Mouse (Mus musculus) kidney, embryonic 16.5 days (tissue): ENCODE data around the gene Padi2. TPM values are rescaled to one million over a fixed set of nuclear protein-coding genes. Genes with fewer than 3 reads are reported as not detected.

Experiments
- ATAC-seq: fragments of 200-750 bp; cut with Nextera tagmentation; 2 replicates; pipeline ENCODE4 v1.8.0; 2017; ENCODE audit warnings: moderate TSS enrichment; ENCODE audit not compliant: low FRiP score, low TSS enrichment
- H3K27ac ChIP-seq: fragments of 300-500 bp; sonication (generic); 2 replicates; pipeline ENCODE4 v1.5.1; 2014; ENCODE audit warnings: low read length
- H3K27me3 ChIP-seq: fragments of 300-500 bp; sonication (generic); 2 replicates; pipeline ENCODE4 v1.6.1; 2014; ENCODE audit warnings: low read length, control low read depth, mixed read lengths; ENCODE audit not compliant: insufficient read depth
- H3K36me3 ChIP-seq: fragments of 300-500 bp; sonication (generic); 2 replicates; pipeline ENCODE4 v1.6.1; 2014; ENCODE audit warnings: low read length, control low read depth, mixed read lengths; ENCODE audit not compliant: insufficient read depth
- H3K4me1 ChIP-seq: fragments of 300-500 bp; sonication (generic); 2 replicates; pipeline ENCODE4 v1.6.1; 2014; ENCODE audit warnings: low read length, control low read depth, mixed read lengths; ENCODE audit not compliant: insufficient read depth
- H3K4me2 ChIP-seq: fragments of 300-500 bp; sonication (generic); replicated peaks from 2 replicates; pipeline ENCODE4 v1.6.1; 2014; ENCODE audit warnings: low read depth, low read length
- H3K4me3 ChIP-seq: fragments of 300-500 bp; sonication (generic); 2 replicates; pipeline ENCODE4 v1.5.1; 2014; ENCODE audit warnings: mild to moderate bottlenecking, low read length
- H3K9ac ChIP-seq: fragments of 300-500 bp; sonication (generic); replicated peaks from 2 replicates; pipeline ENCODE4 v1.6.1; 2014; ENCODE audit warnings: low read length
- H3K9me3 ChIP-seq: fragments of 300-500 bp; sonication (generic); 2 replicates; pipeline ENCODE4 v1.6.1; 2016; ENCODE audit warnings: low read length, control low read depth
- WGBS: fragments of 180-500 bp; shearing (Covaris S2); extraction: QIAGEN DNeasy Blood & Tissue Kit; methylation state at CpG from one replicate; pipeline ENCODE4 v1.1.7; 2014; 5-methylcytosine and 5-hydroxymethylcytosine counted together
- polyA plus RNA-seq: library from polyadenylated mRNA; unstranded; fragments of >200 nt; fragmentation: Nextera tagmentation; extraction: Ambion mirVana; gene quantifications from 2 replicates; pipeline ENCODE4 v1.2.1, GENCODE M21; 2015

Gene Padi2
- polyA plus RNA-seq, 1 experiment from 2014 or later, result 18.1 TPM

DNA sequence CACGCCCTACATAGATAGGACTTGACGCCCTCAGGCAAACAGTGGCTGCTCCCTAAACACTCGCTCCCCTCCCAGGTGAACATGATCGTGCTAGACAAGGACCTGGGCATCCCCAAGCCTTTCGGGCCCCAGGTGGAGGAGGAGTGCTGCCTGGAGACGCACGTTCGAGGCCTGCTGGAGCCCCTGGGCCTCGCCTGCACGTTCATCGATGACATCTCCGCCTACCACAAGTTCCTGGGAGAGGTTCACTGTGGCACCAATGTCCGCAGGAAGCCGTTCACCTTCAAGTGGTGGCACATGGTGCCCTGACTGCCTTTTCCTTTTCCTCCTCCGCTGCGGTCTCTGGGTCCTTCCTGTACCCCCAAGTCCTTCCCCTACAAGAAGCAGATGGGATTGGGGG is 43.5 kb downstream of the Padi2 start:
- H3K4me2 ChIP-seq, result no peak overlapping the region
- no peaks in the 10 kb centered on the region for H3K27me3 ChIP-seq
- H3K36me3 ChIP-seq, result no peaks in the 10 kb centered on the region
- H3K4me3 ChIP-seq, result no peak overlapping the region
- WGBS, result 89% methylated on average over 16 of the region's 16 CpGs
- ATAC-seq, result no peak
- H3K9me3 ChIP-seq, result no peaks in the 10 kb centered on the region
- H3K4me1 ChIP-seq, result peaks cover 12% of the 10 kb centered on the region
- no peak overlapping the region for H3K27ac ChIP-seq
- H3K9ac ChIP-seq, result no peak overlapping the region

DNA sequence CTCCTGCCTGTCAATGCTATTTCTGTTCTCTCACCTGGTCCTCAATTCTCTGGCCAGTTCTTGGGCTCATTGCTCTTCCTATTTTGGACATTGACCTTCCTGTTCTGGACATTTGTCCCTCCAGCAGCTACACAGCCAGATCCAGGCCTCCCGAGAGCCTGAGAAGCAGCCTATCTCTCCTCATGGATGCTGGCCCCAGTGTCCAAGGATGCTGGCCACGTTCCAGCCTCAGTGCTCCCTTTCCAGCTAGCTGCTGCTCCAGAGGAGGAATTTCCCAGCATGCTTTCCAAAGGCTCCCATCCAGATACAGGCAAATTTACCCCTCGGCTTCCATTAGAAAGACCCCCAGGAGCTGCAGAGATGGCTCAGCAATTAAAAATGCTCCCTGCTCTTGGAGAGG is 44.4 kb downstream of the Padi2 start:
- Histone ChIP-seq H3K9ac (no peak overlapping the region), H3K4me3 (no peak overlapping the region), H3K27ac (no peak overlapping the region), H3K27me3 (no peaks in the 10 kb centered on the region), H3K4me1 (peaks cover 12% of the 10 kb centered on the region), H3K4me2 (no peak overlapping the region), H3K36me3 (no peaks in the 10 kb centered on the region), H3K9me3 (no peaks in the 10 kb centered on the region)
- 67% methylated on average over 3 of the region's 3 CpGs for WGBS
- no peak for ATAC-seq

DNA sequence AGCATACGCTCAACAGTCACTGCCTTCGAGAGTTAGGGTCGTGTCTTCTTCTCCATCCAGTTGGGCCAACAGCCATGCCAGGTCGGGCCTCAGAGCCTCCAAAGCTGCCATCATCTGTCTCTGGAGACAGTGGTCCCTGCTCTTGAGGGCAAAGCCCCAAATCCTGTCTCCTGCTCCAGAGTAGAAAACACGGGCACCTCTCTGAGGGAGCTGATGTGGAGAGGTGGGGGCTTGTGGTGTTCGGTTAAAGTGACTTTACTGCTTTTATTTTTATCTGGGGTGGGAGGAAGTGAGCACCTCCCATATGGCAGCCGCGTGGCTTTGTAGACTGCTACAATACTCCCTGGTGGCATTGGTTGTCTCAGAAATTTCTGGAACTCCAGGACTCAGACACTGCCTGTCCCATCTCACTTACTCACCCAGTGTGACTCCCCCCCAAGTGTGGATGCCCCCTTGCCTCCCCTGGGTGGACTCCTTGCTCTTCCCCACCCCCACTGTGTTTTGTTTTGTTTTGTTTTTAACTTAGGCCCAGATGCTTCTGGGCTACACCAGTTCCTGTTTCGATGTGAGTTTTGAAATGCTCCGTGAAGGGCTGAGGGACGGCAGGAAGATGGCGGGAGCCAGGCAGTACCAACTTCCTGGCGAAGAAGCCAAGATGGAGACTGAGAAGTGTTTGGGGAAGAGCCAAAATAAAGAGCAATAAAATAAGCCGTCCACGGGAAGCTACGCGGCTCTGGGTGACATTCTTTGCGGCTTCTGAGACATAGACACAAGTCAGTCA is 45.9 kb downstream of the Padi2 start:
- Histone ChIP-seq H3K27me3 (no peaks in the 10 kb centered on the region), H3K36me3 (no peaks in the 10 kb centered on the region), H3K27ac (no peak overlapping the region), H3K9ac (no peak overlapping the region), H3K4me2 (no peak overlapping the region), H3K4me1 (peaks cover 5% of the 10 kb centered on the region), H3K9me3 (no peaks in the 10 kb centered on the region), H3K4me3 (no peak overlapping the region)
- ATAC-seq, result no peak
- WGBS, result 81% methylated on average over 18 of the region's 18 CpGs

DNA sequence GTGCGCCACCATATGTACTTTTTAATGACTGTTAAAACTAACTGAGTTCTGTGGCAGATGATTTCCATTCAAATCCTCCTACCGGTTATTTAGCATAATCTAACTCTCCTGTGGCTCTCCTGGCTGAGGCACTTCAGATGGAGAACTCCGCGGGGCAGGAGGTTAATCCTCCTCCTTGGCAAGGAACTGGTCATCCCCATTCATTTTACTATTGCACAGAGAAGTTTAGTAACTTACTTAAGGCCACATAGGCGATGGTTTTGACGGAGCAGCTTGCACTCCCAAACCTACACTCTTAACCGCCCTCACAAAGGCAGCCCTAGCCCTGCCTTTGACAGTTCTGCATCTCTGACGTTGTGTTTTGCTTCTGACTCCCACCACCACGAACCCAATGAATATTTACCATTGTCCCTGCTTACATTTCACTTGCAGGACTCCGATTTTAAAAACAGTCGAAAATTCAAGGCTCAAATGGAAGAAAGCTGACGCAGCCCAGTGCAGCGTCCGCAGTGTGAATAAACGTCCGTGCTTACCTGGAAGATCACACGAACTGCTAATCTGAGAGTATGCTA is 51.1 kb downstream of the Padi2 start:
- Histone ChIP-seq H3K9ac (peak overlapping the region; percentile 66), H3K4me2 (peak overlapping the region; percentile 70), H3K4me3 (peak overlapping the region; percentile 47), H3K36me3 (no peaks in the 10 kb centered on the region), H3K4me1 (peaks cover 20% of the 10 kb centered on the region), H3K27ac (no peak overlapping the region), H3K27me3 (no peaks in the 10 kb centered on the region), H3K9me3 (no peaks in the 10 kb centered on the region)
- 13% methylated on average over 17 of the region's 17 CpGs for WGBS
- ATAC-seq, result no peak

DNA sequence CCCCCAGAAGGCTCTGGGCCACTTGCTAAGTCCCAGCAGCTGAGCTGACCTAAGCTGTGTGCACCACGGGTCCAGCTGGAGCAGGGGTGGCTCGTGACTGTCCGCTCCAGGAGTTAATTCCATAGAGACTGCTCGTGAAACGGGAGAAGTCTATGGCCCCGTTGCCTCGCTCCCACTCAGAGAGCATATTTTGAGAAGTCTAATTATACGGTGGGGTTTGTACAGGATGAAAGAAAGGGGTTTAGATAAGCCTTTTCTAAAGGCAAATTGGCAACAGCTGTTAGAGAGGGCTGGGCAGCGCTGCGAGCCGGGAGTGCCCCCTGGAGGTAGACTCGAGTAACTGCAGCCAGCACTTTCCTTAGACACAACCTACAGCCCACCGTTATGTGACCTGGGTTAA is 51.6 kb downstream of the Padi2 start:
- Histone ChIP-seq H3K36me3 (no peaks in the 10 kb centered on the region), H3K27ac (no peak overlapping the region), H3K4me3 (peak overlapping the region; percentile 47), H3K27me3 (no peaks in the 10 kb centered on the region), H3K4me2 (peak overlapping the region; percentile 70), H3K9ac (peak overlapping the region; percentile 66), H3K9me3 (no peaks in the 10 kb centered on the region), H3K4me1 (peaks cover 25% of the 10 kb centered on the region)
- WGBS, result 1% methylated on average over 13 of the region's 13 CpGs
- ATAC-seq, result no peak

DNA sequence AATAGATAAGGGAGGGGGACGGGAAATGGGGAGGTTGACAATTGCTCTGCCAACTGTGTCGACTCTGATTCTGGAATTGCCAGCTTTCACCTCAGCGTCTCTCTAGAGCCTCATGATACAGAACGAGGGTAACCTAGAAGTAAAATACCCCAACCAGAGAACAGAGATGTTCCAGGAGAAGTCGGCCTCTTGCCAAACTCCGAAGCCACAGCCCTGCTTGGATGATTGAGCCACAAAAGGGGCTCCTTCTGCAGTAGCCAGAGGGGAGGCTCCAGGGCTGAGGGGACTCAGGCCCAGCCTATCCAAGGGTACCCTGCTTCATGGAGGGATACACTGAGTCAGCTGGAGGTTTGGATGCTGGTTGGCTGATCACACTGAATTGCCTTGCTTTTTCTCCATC is 52.2 kb downstream of the Padi2 start:
- no peak overlapping the region for H3K4me3 ChIP-seq
- H3K9me3 ChIP-seq, result no peaks in the 10 kb centered on the region
- ATAC-seq, result no peak
- no peak overlapping the region for H3K9ac ChIP-seq
- WGBS, result 51% methylated on average over 6 of the region's 6 CpGs
- no peak overlapping the region for H3K4me2 ChIP-seq
- H3K36me3 ChIP-seq, result no peaks in the 10 kb centered on the region
- H3K27me3 ChIP-seq, result no peaks in the 10 kb centered on the region
- no peak overlapping the region for H3K27ac ChIP-seq
- peaks cover 31% of the 10 kb centered on the region for H3K4me1 ChIP-seq

DNA sequence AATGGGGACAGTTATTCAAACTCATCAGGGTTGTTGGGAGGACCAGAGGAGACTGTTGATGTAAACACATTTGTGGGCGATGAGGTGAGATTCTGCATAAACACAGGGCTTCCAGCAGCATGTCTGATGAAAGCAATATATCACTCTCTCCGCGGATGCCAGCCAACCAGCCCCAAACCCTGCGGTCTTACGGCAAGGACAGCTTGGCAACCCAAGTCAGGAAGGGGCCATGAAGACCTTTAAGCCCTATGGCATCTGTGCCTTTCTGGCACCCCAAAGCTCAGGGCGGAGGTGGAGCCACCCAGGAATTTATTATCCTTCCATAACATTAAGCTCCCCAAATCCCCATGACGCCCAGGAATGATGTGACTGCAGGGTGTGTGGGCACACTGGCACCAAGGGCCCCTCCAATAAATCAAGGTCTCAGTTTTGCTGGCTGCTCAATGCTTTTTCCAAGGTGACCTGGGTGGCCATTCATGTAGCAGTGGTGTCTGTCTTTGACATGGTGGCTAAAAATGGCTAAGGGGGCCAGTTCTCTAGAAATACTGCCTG is 53.1 kb downstream of the Padi2 start:
- Histone ChIP-seq H3K9me3 (no peaks in the 10 kb centered on the region), H3K4me2 (no peak overlapping the region), H3K27ac (no peak overlapping the region), H3K4me1 (peaks cover 32% of the 10 kb centered on the region), H3K36me3 (no peaks in the 10 kb centered on the region), H3K9ac (no peak overlapping the region), H3K27me3 (no peaks in the 10 kb centered on the region), H3K4me3 (no peak overlapping the region)
- 75% methylated on average over 7 of the region's 7 CpGs for WGBS
- no peak for ATAC-seq

DNA sequence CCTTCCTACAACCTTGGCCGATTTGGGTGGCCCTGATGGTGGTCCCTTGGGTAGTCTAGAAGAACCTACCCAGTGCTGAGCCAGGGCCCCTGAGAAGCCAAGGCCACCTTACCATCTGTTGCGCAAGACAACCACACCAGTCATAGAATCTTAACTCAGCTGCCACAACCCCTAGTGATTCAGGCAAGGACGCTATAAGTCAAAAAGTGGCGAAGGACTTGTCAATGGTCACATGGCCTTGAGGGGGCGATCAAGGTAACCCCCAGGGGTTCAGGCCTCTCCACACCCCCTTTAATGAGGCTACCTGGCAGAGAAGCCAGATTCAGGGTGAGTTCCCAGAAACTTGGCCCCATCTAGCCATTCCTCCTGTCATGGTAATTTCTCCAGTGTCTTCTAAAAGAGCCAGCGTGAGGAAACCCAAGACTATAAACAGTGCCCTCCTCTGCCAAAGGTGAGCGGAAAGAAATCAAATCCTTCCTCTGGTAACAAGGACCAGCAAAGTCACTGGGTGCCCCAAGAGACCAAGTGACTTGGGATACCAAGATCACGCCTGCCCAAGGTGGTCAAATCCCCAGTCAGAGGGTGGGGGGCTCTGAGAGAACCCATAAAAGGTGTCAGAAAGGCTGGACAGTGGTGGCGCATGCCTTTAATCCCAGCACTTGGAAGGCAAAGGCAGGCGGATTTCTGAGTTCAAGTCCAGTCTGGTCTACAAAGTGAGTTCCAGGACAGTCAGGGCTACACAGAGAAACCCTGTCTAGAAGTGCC is 53.8 kb downstream of the Padi2 start:
- H3K4me3 ChIP-seq, result no peak overlapping the region
- WGBS, result 70% methylated on average over 10 of the region's 10 CpGs

DNA sequence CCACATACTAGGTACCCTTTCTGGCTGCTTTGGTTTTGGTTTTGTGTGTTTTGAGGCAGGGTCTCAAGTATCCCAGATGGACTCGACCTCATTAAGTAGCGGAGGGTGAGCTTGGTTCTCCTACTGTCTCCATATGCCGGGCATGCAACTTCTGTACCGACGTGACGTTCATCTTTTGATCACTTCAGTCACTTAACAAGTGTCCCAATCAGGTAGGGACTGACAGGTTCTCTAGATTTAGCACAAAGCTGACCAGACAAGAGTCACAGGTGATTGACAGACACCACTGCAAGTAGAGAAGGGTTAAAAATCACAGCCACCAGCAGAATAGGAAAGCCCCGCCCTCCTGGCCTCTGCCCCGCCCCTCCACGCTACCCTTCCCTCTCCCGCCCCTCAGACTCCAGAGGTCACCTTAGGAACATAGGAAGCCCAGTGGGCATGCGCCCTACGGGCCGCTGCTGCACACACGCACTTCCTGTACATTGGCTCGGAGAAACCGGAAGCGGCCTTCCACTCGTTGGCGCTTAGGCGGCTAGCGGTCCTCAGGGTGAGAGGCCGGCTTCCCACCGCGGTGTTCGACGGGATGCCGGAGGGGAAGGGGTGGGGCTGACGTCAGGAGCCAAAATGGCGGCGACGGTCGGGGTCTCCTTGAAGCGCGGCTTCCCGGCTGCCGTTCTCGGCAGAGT is 54.8 kb downstream of the Padi2 start, which contains the start of gene Sdhb:
Gene Sdhb (plus strand): TSS at position 423 of the 686 bp plus-strand sequence.
- H3K9me3 ChIP-seq, result no peaks in the 10 kb centered on the region
- H3K4me2 ChIP-seq, result peak within 1 kb of the TSS; percentile 88
- H3K4me1 ChIP-seq, result peaks cover 32% of the 10 kb centered on the region
- peak within 1 kb of the TSS; percentile 77 for H3K27ac ChIP-seq
- ATAC-seq, result peak; percentile 97
- WGBS, result 2% methylated on average over 37 of the region's 37 CpGs
- no peaks in the 10 kb centered on the region for H3K27me3 ChIP-seq
- H3K9ac ChIP-seq, result peak within 1 kb of the TSS; percentile 86
- H3K4me3 ChIP-seq, result peak within 1 kb of the TSS; percentile 77
- H3K36me3 ChIP-seq, result 0 out of 2 replicates have a peak, but pooled peaks cover 2% of the 10 kb centered on the region

More for the DNA sequence above, 53.8 kb downstream of the Padi2 start:
- Histone ChIP-seq H3K4me2 (no peak overlapping the region), H3K9ac (no peak overlapping the region), H3K27me3 (no peaks in the 10 kb centered on the region), H3K9me3 (no peaks in the 10 kb centered on the region), H3K4me1 (peaks cover 32% of the 10 kb centered on the region), H3K27ac (no peak overlapping the region), H3K36me3 (no peaks in the 10 kb centered on the region)
- ATAC-seq, result no peak
